8 mouse cellular contexts compared by ENCODE assay signal in the genomic region with DNA sequence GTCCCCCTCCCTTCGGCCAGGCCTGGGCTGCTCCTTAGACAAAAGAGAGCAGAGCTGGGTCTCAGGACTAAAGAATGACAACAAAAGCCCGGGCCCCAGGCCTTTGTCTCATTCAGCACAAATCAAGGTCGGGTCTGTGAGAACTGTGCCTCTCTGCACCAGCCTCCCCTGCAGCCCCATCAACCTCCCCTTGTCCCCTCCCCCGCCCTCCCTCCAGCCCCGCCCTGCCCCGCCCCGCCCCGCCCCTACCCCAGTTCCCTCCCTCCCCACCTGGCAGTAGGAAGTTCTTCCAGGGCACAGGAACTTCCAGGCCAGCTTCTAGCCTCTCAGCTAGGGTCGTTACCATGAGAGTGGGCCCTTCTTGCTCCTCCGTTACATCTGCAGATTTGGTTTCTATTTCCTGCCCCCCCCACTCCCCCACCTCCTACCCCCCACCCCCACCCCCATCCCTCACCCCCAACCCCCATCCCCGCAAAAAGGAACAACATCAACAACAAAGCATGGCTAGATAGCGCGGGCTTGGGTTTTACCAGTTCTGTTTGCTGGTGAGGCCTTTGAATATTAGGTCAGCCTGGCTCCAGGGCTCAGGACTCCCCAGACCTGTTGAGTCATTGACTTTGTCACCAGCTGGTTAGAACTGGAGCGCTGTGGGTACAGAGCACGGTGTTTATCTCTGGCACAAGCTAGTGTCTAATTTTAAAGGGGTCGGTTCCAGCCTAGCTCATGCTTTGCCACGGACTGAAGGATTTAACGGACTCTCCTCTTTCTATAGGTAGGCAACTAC.
DNase-seq lines count a peak whose midpoint lies in the region; ATAC-seq lines count a peak whose summit lies in the region.

No protein-coding gene starts in this region.

- H3K27ac ChIP-seq in limb, embryonic 11.5 days (replicated peaks; ENCODE audit: low read depth, low read length), result no peak overlapping the region
- H3K27ac ChIP-seq in neural tube, embryonic 14.5 days (ENCODE audit: low read depth, low read length), result no peak overlapping the region

- 16% methylated on average over 14 of the region's 18 CpGs for WGBS in limb, embryonic 11.5 days
- 11% methylated on average over 13 of the region's 18 CpGs for WGBS in neural tube, embryonic 14.5 days

- DNase-seq in CD4-positive, CD25-positive, alpha-beta regulatory T cell, adult 2 months (ENCODE audit: low read depth, low spot score), result peak; percentile 58
- DNase-seq in WW6 (ENCODE audit: low read depth, low spot score), result peak; percentile 56
- DNase-seq in limb, embryonic 11.5 days (ENCODE audit: low spot score), result peak; percentile 60
- DNase-seq in cerebellum, adult 9-11 months, result no peak
- no peak for DNase-seq in cerebellum, adult 11-12 months

- H3K4me3 ChIP-seq in limb, embryonic 11.5 days (ENCODE audit: low read depth, low read length), result no peak overlapping the region
- H3K4me3 ChIP-seq in neural tube, embryonic 14.5 days (ENCODE audit: low read depth, low read length), result no peak overlapping the region

- H3K9ac ChIP-seq in limb, embryonic 11.5 days (ENCODE audit: low read length), result no peak overlapping the region
- no peak overlapping the region for H3K9ac ChIP-seq in neural tube, embryonic 14.5 days (replicated peaks; ENCODE audit: low read depth, low read length)

- H3K36me3 ChIP-seq in limb, embryonic 11.5 days (ENCODE audit: control insufficient read depth, insufficient read depth, low read length), result no peaks in the 10 kb centered on the region
- no peaks in the 10 kb centered on the region for H3K36me3 ChIP-seq in neural tube, embryonic 14.5 days (ENCODE audit: control insufficient read depth, insufficient read depth, low read length)

- H3K4me2 ChIP-seq in limb, embryonic 11.5 days (ENCODE audit: low read depth, severe bottlenecking), result peak overlapping the region; percentile 22; the same call in 1 of the 2 replicates
- H3K4me2 ChIP-seq in neural tube, embryonic 14.5 days (ENCODE audit: low read depth, low read length), result no peak overlapping the region

- peak; percentile 67 for ATAC-seq in granulocyte monocyte progenitor cell, adult 5-6 weeks (replicated peaks; ENCODE audit: poor library complexity, severe bottlenecking)
- ATAC-seq in limb, embryonic 11.5 days (ENCODE audit: insufficient number of reproducible peaks, low FRiP score, low TSS enrichment, low read depth), result peak; percentile 85
- ATAC-seq in neural tube, embryonic 14.5 days (ENCODE audit: low read depth), result peak; percentile 80
- no peak for ATAC-seq in erythroid progenitor cell, adult 5-6 weeks (replicated peaks; ENCODE audit: low FRiP score, poor library complexity, severe bottlenecking)

- H3K27me3 ChIP-seq in limb, embryonic 11.5 days (ENCODE audit: control insufficient read depth, insufficient read depth, low read length), result no peaks in the 10 kb centered on the region
- H3K27me3 ChIP-seq in neural tube, embryonic 14.5 days (ENCODE audit: control insufficient read depth, insufficient read depth, low read length), result no peaks in the 10 kb centered on the region

- no peaks in the 10 kb centered on the region for H3K9me3 ChIP-seq in limb, embryonic 11.5 days (ENCODE audit: control insufficient read depth, low read length)
- H3K9me3 ChIP-seq in neural tube, embryonic 14.5 days (ENCODE audit: control insufficient read depth, low read length), result no peaks in the 10 kb centered on the region

- H3K4me1 ChIP-seq in limb, embryonic 11.5 days (ENCODE audit: control insufficient read depth, insufficient read depth, low read length), result peaks cover 11% of the 10 kb centered on the region; the same call in 1 of the 2 replicates
- H3K4me1 ChIP-seq in neural tube, embryonic 14.5 days (ENCODE audit: control insufficient read depth, insufficient read depth, low read length), result peaks cover 7% of the 10 kb centered on the region; the same call in 1 of the 2 replicates

Comparison
In these comparisons a context has a peak if more than half of its experiments do, and no peak if none do; other contexts are left out.
1. DNase-seq: peak in CD4-positive, CD25-positive, alpha-beta regulatory T cell, adult 2 months (single experiment), WW6 (single experiment) and limb, embryonic 11.5 days (single experiment); none in cerebellum, adult 9-11 months (single experiment) and cerebellum, adult 11-12 months (single experiment).